ENCODE assay signal across 8 mouse cellular contexts in genomic region chr19:55332641-55333268, GRCm38 (mm10). TPM values are rescaled to one million over a fixed set of nuclear protein-coding genes. Genes with fewer than 3 reads are reported as not detected.
DNase-seq lines count a peak whose midpoint lies in the region; ATAC-seq lines count a peak whose summit lies in the region.

No protein-coding gene starts in this region.

- peak; percentile 89 for ATAC-seq in embryonic facial prominence, embryonic 14.5 days (ENCODE audit: low read depth)
- ATAC-seq in limb, embryonic 13.5 days (ENCODE audit: low FRiP score, low read depth): peak; percentile 86
- peak; percentile 63 for ATAC-seq in midbrain, embryonic 16.5 days

- H3K4me3 ChIP-seq in embryonic facial prominence, embryonic 14.5 days (ENCODE audit: low read depth, low read length): no peak overlapping the region
- H3K4me3 ChIP-seq in limb, embryonic 13.5 days: no peak overlapping the region
- H3K4me3 ChIP-seq in midbrain, embryonic 16.5 days (ENCODE audit: low read depth, low read length): no peak overlapping the region

- no peaks in the 10 kb centered on the region for H3K27me3 ChIP-seq in embryonic facial prominence, embryonic 14.5 days (replicated peaks; ENCODE audit: control insufficient read depth, insufficient read depth, low read length)
- no peaks in the 10 kb centered on the region for H3K27me3 ChIP-seq in limb, embryonic 13.5 days
- no peaks in the 10 kb centered on the region for H3K27me3 ChIP-seq in midbrain, embryonic 16.5 days (ENCODE audit: control insufficient read depth, insufficient read depth, low read depth, low read length)
- H3K27me3 ChIP-seq in splenic B cell, adult 2 months (ENCODE audit: control insufficient read depth, insufficient read depth, low read length, poor library complexity, severe bottlenecking): no peaks in the 10 kb centered on the region; the same call in 1 of the 2 replicates

- H3K27ac ChIP-seq in embryonic facial prominence, embryonic 14.5 days (replicated peaks; ENCODE audit: low read depth, low read length): no peak overlapping the region
- H3K27ac ChIP-seq in limb, embryonic 13.5 days: no peak overlapping the region
- no peak overlapping the region for H3K27ac ChIP-seq in midbrain, embryonic 16.5 days (ENCODE audit: low read length)

- no peaks in the 10 kb centered on the region for H3K4me1 ChIP-seq in embryonic facial prominence, embryonic 14.5 days (ENCODE audit: control insufficient read depth, insufficient read depth, low read length)
- H3K4me1 ChIP-seq in limb, embryonic 13.5 days: peaks cover 7% of the 10 kb centered on the region
- H3K4me1 ChIP-seq in midbrain, embryonic 16.5 days (ENCODE audit: control insufficient read depth, insufficient read depth, low read length): peaks cover 11% of the 10 kb centered on the region

- peak; percentile 76 for DNase-seq in A20 (ENCODE audit: low read depth, low spot score)
- peak; percentile 74 for DNase-seq in adrenal gland, postnatal 14 days
- DNase-seq in embryonic facial prominence, embryonic 14.5 days (ENCODE audit: low spot score): peak; percentile 73
- peak; percentile 39 to 70 for DNase-seq in heart, adult 9 months (ENCODE audit: low spot score in 2 of 2)
- DNase-seq in kidney, adult 9 months: peak; percentile 86
- peak; percentile 81 for DNase-seq in splenic B cell, adult 2 months (ENCODE audit: low read depth, low spot score)

- H3K36me3 ChIP-seq in embryonic facial prominence, embryonic 14.5 days (ENCODE audit: control insufficient read depth, insufficient read depth, low read length): peaks cover 24% of the 10 kb centered on the region; the same call in 1 of the 2 replicates
- peaks cover 39% of the 10 kb centered on the region for H3K36me3 ChIP-seq in limb, embryonic 13.5 days
- peaks cover 13% of the 10 kb centered on the region; the same call in 1 of the 2 replicates for H3K36me3 ChIP-seq in midbrain, embryonic 16.5 days (ENCODE audit: control insufficient read depth, insufficient read depth, low read length)
- H3K36me3 ChIP-seq in splenic B cell, adult 2 months (ENCODE audit: control insufficient read depth, insufficient read depth, low read length, poor library complexity, severe bottlenecking): no peaks in the 10 kb centered on the region; the same call in none of the 2 replicates

- no peak overlapping the region for H3K4me2 ChIP-seq in embryonic facial prominence, embryonic 14.5 days (ENCODE audit: low read depth, low read length)
- no peak overlapping the region for H3K4me2 ChIP-seq in limb, embryonic 13.5 days (replicated peaks)
- no peak overlapping the region for H3K4me2 ChIP-seq in midbrain, embryonic 16.5 days (ENCODE audit: low read length)

- WGBS in embryonic facial prominence, embryonic 14.5 days: 87% methylated on average over 8 of the region's 8 CpGs
- WGBS in limb, embryonic 13.5 days: 88% methylated on average over 8 of the region's 8 CpGs
- 87% methylated on average over 8 of the region's 8 CpGs for WGBS in midbrain, embryonic 16.5 days

- H3K9ac ChIP-seq in embryonic facial prominence, embryonic 14.5 days (ENCODE audit: low read depth, low read length): no peak overlapping the region
- H3K9ac ChIP-seq in limb, embryonic 13.5 days: no peak overlapping the region
- no peak overlapping the region for H3K9ac ChIP-seq in midbrain, embryonic 16.5 days (ENCODE audit: low read depth, low read length)

- no peaks in the 10 kb centered on the region for H3K9me3 ChIP-seq in embryonic facial prominence, embryonic 14.5 days (ENCODE audit: control insufficient read depth, low read length)
- H3K9me3 ChIP-seq in limb, embryonic 13.5 days: no peaks in the 10 kb centered on the region
- no peaks in the 10 kb centered on the region for H3K9me3 ChIP-seq in midbrain, embryonic 16.5 days (replicated peaks; ENCODE audit: control insufficient read depth, low read length, poor library complexity, severe bottlenecking)

RNA-seq across cellular contexts. Expression of gene Vti1a, which starts 16.7 kb away (rescaled TPM):
- 32.3 and 36.5 TPM in 2 replicates for total RNA-seq in adrenal gland, postnatal 14 days (2021)
- 17.0 and 21.7 TPM in 2 replicates for polyA plus RNA-seq in embryonic facial prominence, embryonic 14.5 days (2014; fragmentation: Nextera tagmentation; extraction: Ambion mirVana)
- polyA plus RNA-seq in limb, embryonic 13.5 days (2015; fragmentation: Nextera tagmentation; extraction: Ambion mirVana): 28.7 and 28.8 TPM in 2 replicates
- 42.1 and 43.6 TPM in 2 replicates for polyA plus RNA-seq in midbrain, embryonic 16.5 days (2015; fragmentation: Nextera tagmentation; extraction: Ambion mirVana)

RNA-seq across cellular contexts. Expression of gene Zdhhc6, which starts 16.9 kb away (rescaled TPM):
- total RNA-seq in adrenal gland, postnatal 14 days (2021): 39.2 and 41.2 TPM in 2 replicates
- 73.2 and 82.9 TPM in 2 replicates for polyA plus RNA-seq in embryonic facial prominence, embryonic 14.5 days (2014; fragmentation: Nextera tagmentation; extraction: Ambion mirVana)
- 93.8 and 93.9 TPM in 2 replicates for polyA plus RNA-seq in limb, embryonic 13.5 days (2015; fragmentation: Nextera tagmentation; extraction: Ambion mirVana)
- polyA plus RNA-seq in midbrain, embryonic 16.5 days (2015; fragmentation: Nextera tagmentation; extraction: Ambion mirVana): 64.7 and 71.1 TPM in 2 replicates
